Mouse (Mus musculus) right cerebral cortex, postnatal 4 days (tissue): ENCODE measurements around the gene Fpgs.

ENCODE experiments used
- DNase-seq: peaks from one replicate; pipeline ENCODE4 v3.0.0-alpha.2; 2022

Fpgs gene

GRCm38 (mm10) chr2:32665853-32666252, 38.1 kb downstream of the Fpgs start:
- DNase-seq = no peak

- no peak for DNase-seq
Observed at GRCm38 (mm10) chr2:32665345-32665744, 38.6 kb downstream of the Fpgs start.

GRCm38 (mm10) chr2:32662291-32662690, 41.7 kb downstream of the Fpgs start:
- DNase-seq = no peak

- no peak for DNase-seq
Observed at GRCm38 (mm10) chr2:32661509-32662107, 42.3 kb downstream of the Fpgs start.

- DNase-seq = no peak
Observed at GRCm38 (mm10) chr2:32658873-32659272, 45.1 kb downstream of the Fpgs start.

GRCm38 (mm10) chr2:32655826-32656225, 48.1 kb downstream of the Fpgs start:
- DNase-seq = no peak

- DNase-seq = no peak
Observed at GRCm38 (mm10) chr2:32655394-32655744, 48.6 kb downstream of the Fpgs start.

GRCm38 (mm10) chr2:32654743-32655393, 49.1 kb downstream of the Fpgs start:
- no peak for DNase-seq

GRCm38 (mm10) chr2:32653764-32654163, 50.2 kb downstream of the Fpgs start:
- DNase-seq = no peak

- DNase-seq = no peak
Observed at GRCm38 (mm10) chr2:32647366-32647765, 56.6 kb downstream of the Fpgs start.

- no peak for DNase-seq
Observed at GRCm38 (mm10) chr2:32646379-32647056, 57.4 kb downstream of the Fpgs start, which contains the start of gene Eng. Eng (plus strand) TSS chr2:32646595.

GRCm38 (mm10) chr2:32645647-32646046, 58.3 kb downstream of the Fpgs start:
- DNase-seq = no peak

- no peak for DNase-seq
Observed at GRCm38 (mm10) chr2:32644799-32645475, 59.0 kb downstream of the Fpgs start.

- no peak for DNase-seq
Observed at GRCm38 (mm10) chr2:32644083-32644482, 59.9 kb downstream of the Fpgs start.

GRCm38 (mm10) chr2:32642813-32643212, 61.1 kb downstream of the Fpgs start:
- no peak for DNase-seq

GRCm38 (mm10) chr2:32641810-32642209, 62.1 kb downstream of the Fpgs start:
- no peak for DNase-seq

- no peak for DNase-seq
Observed at GRCm38 (mm10) chr2:32640550-32641051, 63.3 kb downstream of the Fpgs start.

GRCm38 (mm10) chr2:32639632-32640031, 64.3 kb downstream of the Fpgs start:
- no peak for DNase-seq

- no peak for DNase-seq
Observed at GRCm38 (mm10) chr2:32637778-32638281, 66.1 kb downstream of the Fpgs start.

- DNase-seq = no peak
Observed at GRCm38 (mm10) chr2:32636617-32637016, 67.3 kb downstream of the Fpgs start.

- no peak for DNase-seq
Observed at GRCm38 (mm10) chr2:32634277-32635105, 69.5 kb downstream of the Fpgs start.

- DNase-seq = no peak
Observed at GRCm38 (mm10) chr2:32633660-32634059, 70.3 kb downstream of the Fpgs start.
